Mouse (Mus musculus) lung, postnatal 0 days (tissue): ENCODE results near the gene Retnlb.

ENCODE experiments used
- CTCF ChIP-seq: IDR thresholded peaks from 2 replicates; pipeline ENCODE4 v1.5.1; 2016; ENCODE audit warnings: antibody characterized with exemption, mild to moderate bottlenecking
- EP300 ChIP-seq: IDR thresholded peaks from 2 replicates; pipeline ENCODE4 v1.6.1; 2016; ENCODE audit warnings: antibody characterized with exemption, mild to moderate bottlenecking, control low read depth

DNA sequence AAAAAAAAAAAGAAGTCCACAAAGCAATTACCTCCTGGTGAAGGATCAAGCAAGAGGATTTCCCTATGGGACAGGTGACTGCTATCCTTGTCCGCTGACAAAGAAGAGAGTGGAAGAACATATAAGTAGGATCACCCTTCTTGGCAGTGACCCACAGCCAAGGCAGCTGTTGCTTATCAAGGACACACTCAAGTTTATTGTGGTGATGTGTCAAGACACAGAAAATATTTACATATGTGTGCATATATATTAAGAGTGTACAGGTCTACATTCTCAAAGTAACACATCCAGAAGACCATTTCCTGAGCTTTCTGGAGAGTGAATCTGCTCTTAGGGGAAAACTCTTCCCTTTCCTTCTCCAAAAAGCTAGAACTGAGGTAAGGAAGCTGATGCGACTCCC is at the start of gene Retnlb:
- TF ChIP-seq CTCF (no peak), EP300 (no peak)
